Mouse (Mus musculus): ENCODE results near the gene Kctd13. TPM values are rescaled to one million over a fixed set of nuclear protein-coding genes. Genes with fewer than 3 reads are reported as not detected.

Gene Kctd13
- polyA plus RNA-seq, 1 experiment from 2014 or later: 28.8 TPM

GRCm38 (mm10) chr7:126949793-126950646, 21.3 kb downstream of the Kctd13 start, which contains the start of gene Sez6l2:
TSS of gene Sez6l2 (plus strand) at chr7:126950563.
- ATAC-seq (replicated peaks; ENCODE audit: low FRiP score): peak; percentile 90
- Histone ChIP-seq H3K9me3 (ENCODE audit: control insufficient read depth, low read length) (no peaks in the 10 kb centered on the region), H3K4me3 (ENCODE audit: low read depth, low read length) (peak within 1 kb of the TSS; percentile 38), H3K4me1 (replicated peaks; ENCODE audit: control insufficient read depth, insufficient read depth, low read length) (peaks cover 7% of the 10 kb centered on the region; the same call in 1 of the 2 replicates), H3K27ac (ENCODE audit: low read depth, low read length) (0 out of 2 replicates have a peak within 1 kb of the TSS, but pooled peaks have one; percentile 0), H3K36me3 (ENCODE audit: control insufficient read depth, insufficient read depth, low read length) (peaks cover 2% of the 10 kb centered on the region; the same call in 1 of the 2 replicates), H3K27me3 (ENCODE audit: control insufficient read depth, insufficient read depth, low read length) (peaks cover 20% of the 10 kb centered on the region), H3K9ac (ENCODE audit: low read length) (peak within 1 kb of the TSS; percentile 44), H3K4me2 (ENCODE audit: low read depth, low read length, severe bottlenecking) (peak within 1 kb of the TSS; percentile 92)
- peak; percentile 95 for DNase-seq (ENCODE audit: low spot score)
- WGBS: under 1% methylated on average over 42 of the region's 42 CpGs

- peaks cover 20% of the 10 kb centered on the region for H3K27me3 ChIP-seq (ENCODE audit: control insufficient read depth, insufficient read depth, low read length)
- peaks cover 7% of the 10 kb centered on the region; the same call in 1 of the 2 replicates for H3K4me1 ChIP-seq (replicated peaks; ENCODE audit: control insufficient read depth, insufficient read depth, low read length)
- peak overlapping the region; percentile 92 for H3K4me2 ChIP-seq (ENCODE audit: low read depth, low read length, severe bottlenecking)
- 3% methylated on average over 26 of the region's 26 CpGs for WGBS
- H3K4me3 ChIP-seq (ENCODE audit: low read depth, low read length): peak overlapping the region; percentile 38
- H3K36me3 ChIP-seq (ENCODE audit: control insufficient read depth, insufficient read depth, low read length): no peaks in the 10 kb centered on the region
- no peaks in the 10 kb centered on the region for H3K9me3 ChIP-seq (ENCODE audit: control insufficient read depth, low read length)
- no peak for DNase-seq (ENCODE audit: low spot score)
- no peak for ATAC-seq (replicated peaks; ENCODE audit: low FRiP score)
- no peak overlapping the region for H3K27ac ChIP-seq (ENCODE audit: low read depth, low read length)
- H3K9ac ChIP-seq (ENCODE audit: low read length): peak overlapping the region; percentile 16; the same call in 1 of the 2 replicates
These were observed 22.3 kb downstream of the Kctd13 start for GRCm38 (mm10) chr7:126950647-126951615.

GRCm38 (mm10) chr7:126951741-126952140, 23.1 kb downstream of the Kctd13 start:
- no peak for ATAC-seq (replicated peaks; ENCODE audit: low FRiP score)
- Histone ChIP-seq H3K27ac (ENCODE audit: low read depth, low read length) (no peak overlapping the region), H3K9ac (ENCODE audit: low read length) (no peak overlapping the region), H3K4me3 (ENCODE audit: low read depth, low read length) (peak overlapping the region; percentile 3; the same call in 1 of the 2 replicates), H3K27me3 (ENCODE audit: control insufficient read depth, insufficient read depth, low read length) (peaks cover 20% of the 10 kb centered on the region), H3K36me3 (ENCODE audit: control insufficient read depth, insufficient read depth, low read length) (no peaks in the 10 kb centered on the region), H3K9me3 (ENCODE audit: control insufficient read depth, low read length) (no peaks in the 10 kb centered on the region), H3K4me1 (replicated peaks; ENCODE audit: control insufficient read depth, insufficient read depth, low read length) (peaks cover 7% of the 10 kb centered on the region; the same call in 1 of the 2 replicates), H3K4me2 (ENCODE audit: low read depth, low read length, severe bottlenecking) (peak overlapping the region; percentile 26; the same call in 1 of the 2 replicates)
- WGBS: 18% methylated on average over 4 of the region's 4 CpGs
- no peak for DNase-seq (ENCODE audit: low spot score)

GRCm38 (mm10) chr7:126952646-126953045, 24.0 kb downstream of the Kctd13 start:
- peaks cover 20% of the 10 kb centered on the region for H3K27me3 ChIP-seq (ENCODE audit: control insufficient read depth, insufficient read depth, low read length)
- H3K4me2 ChIP-seq (ENCODE audit: low read depth, low read length, severe bottlenecking): no peak overlapping the region
- no peak overlapping the region for H3K9ac ChIP-seq (ENCODE audit: low read length)
- no peak overlapping the region for H3K4me3 ChIP-seq (ENCODE audit: low read depth, low read length)
- H3K4me1 ChIP-seq (replicated peaks; ENCODE audit: control insufficient read depth, insufficient read depth, low read length): peaks cover 7% of the 10 kb centered on the region; the same call in 1 of the 2 replicates
- WGBS: 3% methylated on average over 8 of the region's 8 CpGs
- no peak for DNase-seq (ENCODE audit: low spot score)
- no peaks in the 10 kb centered on the region for H3K9me3 ChIP-seq (ENCODE audit: control insufficient read depth, low read length)
- H3K27ac ChIP-seq (ENCODE audit: low read depth, low read length): no peak overlapping the region
- H3K36me3 ChIP-seq (ENCODE audit: control insufficient read depth, insufficient read depth, low read length): no peaks in the 10 kb centered on the region
- ATAC-seq (replicated peaks; ENCODE audit: low FRiP score): no peak

- 62% methylated on average over 3 of the region's 3 CpGs for WGBS
- no peak overlapping the region for H3K4me3 ChIP-seq (ENCODE audit: low read depth, low read length)
- no peak overlapping the region for H3K27ac ChIP-seq (ENCODE audit: low read depth, low read length)
- H3K9ac ChIP-seq (ENCODE audit: low read length): no peak overlapping the region
- no peaks in the 10 kb centered on the region for H3K9me3 ChIP-seq (ENCODE audit: control insufficient read depth, low read length)
- H3K4me2 ChIP-seq (ENCODE audit: low read depth, low read length, severe bottlenecking): no peak overlapping the region
- DNase-seq (ENCODE audit: low spot score) (no peak), ATAC-seq (replicated peaks; ENCODE audit: low FRiP score) (no peak)
- H3K4me1 ChIP-seq (replicated peaks; ENCODE audit: control insufficient read depth, insufficient read depth, low read length): peaks cover 6% of the 10 kb centered on the region; the same call in 1 of the 2 replicates
- peaks cover 17% of the 10 kb centered on the region for H3K27me3 ChIP-seq (ENCODE audit: control insufficient read depth, insufficient read depth, low read length)
- H3K36me3 ChIP-seq (ENCODE audit: control insufficient read depth, insufficient read depth, low read length): no peaks in the 10 kb centered on the region
These were observed 26.4 kb downstream of the Kctd13 start for GRCm38 (mm10) chr7:126955125-126955524.

- ATAC-seq (replicated peaks; ENCODE audit: low FRiP score) (no peak), DNase-seq (ENCODE audit: low spot score) (no peak)
- Histone ChIP-seq H3K9ac (ENCODE audit: low read length) (no peak overlapping the region), H3K9me3 (ENCODE audit: control insufficient read depth, low read length) (no peaks in the 10 kb centered on the region), H3K27ac (ENCODE audit: low read depth, low read length) (no peak overlapping the region), H3K4me2 (ENCODE audit: low read depth, low read length, severe bottlenecking) (no peak overlapping the region), H3K36me3 (ENCODE audit: control insufficient read depth, insufficient read depth, low read length) (no peaks in the 10 kb centered on the region), H3K27me3 (ENCODE audit: control insufficient read depth, insufficient read depth, low read length) (peaks cover 8% of the 10 kb centered on the region), H3K4me3 (ENCODE audit: low read depth, low read length) (no peak overlapping the region), H3K4me1 (replicated peaks; ENCODE audit: control insufficient read depth, insufficient read depth, low read length) (no peaks in the 10 kb centered on the region)
- WGBS: 83% methylated on average over 9 of the region's 9 CpGs
These were observed 31.1 kb downstream of the Kctd13 start for GRCm38 (mm10) chr7:126959780-126960179.

GRCm38 (mm10) chr7:126961095-126961494, 32.4 kb downstream of the Kctd13 start:
- H3K4me3 ChIP-seq (ENCODE audit: low read depth, low read length): no peak overlapping the region
- 86% methylated on average over 5 of the region's 5 CpGs for WGBS

GRCm38 (mm10) chr7:126961965-126962364, 33.3 kb downstream of the Kctd13 start:
- DNase-seq (ENCODE audit: low spot score) (no peak), ATAC-seq (replicated peaks; ENCODE audit: low FRiP score) (no peak)
- H3K9ac ChIP-seq (ENCODE audit: low read length): no peak overlapping the region
- no peaks in the 10 kb centered on the region for H3K4me1 ChIP-seq (replicated peaks; ENCODE audit: control insufficient read depth, insufficient read depth, low read length)
- no peaks in the 10 kb centered on the region for H3K9me3 ChIP-seq (ENCODE audit: control insufficient read depth, low read length)
- WGBS: 89% methylated on average over 4 of the region's 4 CpGs
- no peak overlapping the region for H3K27ac ChIP-seq (ENCODE audit: low read depth, low read length)
- H3K4me2 ChIP-seq (ENCODE audit: low read depth, low read length, severe bottlenecking): no peak overlapping the region
- H3K27me3 ChIP-seq (ENCODE audit: control insufficient read depth, insufficient read depth, low read length): peaks cover 8% of the 10 kb centered on the region
- H3K4me3 ChIP-seq (ENCODE audit: low read depth, low read length): no peak overlapping the region
- H3K36me3 ChIP-seq (ENCODE audit: control insufficient read depth, insufficient read depth, low read length): no peaks in the 10 kb centered on the region

More at GRCm38 (mm10) chr7:126961095-126961494, 32.4 kb downstream of the Kctd13 start:
- H3K36me3 ChIP-seq (ENCODE audit: control insufficient read depth, insufficient read depth, low read length): no peaks in the 10 kb centered on the region
- no peaks in the 10 kb centered on the region for H3K9me3 ChIP-seq (ENCODE audit: control insufficient read depth, low read length)
- H3K27ac ChIP-seq (ENCODE audit: low read depth, low read length): no peak overlapping the region
- peaks cover 8% of the 10 kb centered on the region for H3K27me3 ChIP-seq (ENCODE audit: control insufficient read depth, insufficient read depth, low read length)
- no peak for DNase-seq (ENCODE audit: low spot score)
- no peak overlapping the region for H3K9ac ChIP-seq (ENCODE audit: low read length)
- H3K4me2 ChIP-seq (ENCODE audit: low read depth, low read length, severe bottlenecking): no peak overlapping the region
- H3K4me1 ChIP-seq (replicated peaks; ENCODE audit: control insufficient read depth, insufficient read depth, low read length): no peaks in the 10 kb centered on the region
- no peak for ATAC-seq (replicated peaks; ENCODE audit: low FRiP score)

Data from forebrain, embryonic 11.5 days (tissue).